27 mouse cellular contexts compared by ENCODE assay signal in genomic region chr9:58890893-58891292, GRCm38 (mm10).
DNase-seq lines count a peak whose midpoint lies in the region; ATAC-seq and TF ChIP-seq lines count a peak whose summit lies in the region.
"Had no signal": no experiment of that assay in that cellular context is flagged by ENCODE, and none has a peak within 500 bp of the region (broad histone marks: within the 10 kb centered on the region; RNA-seq: fewer than 3 reads in every experiment).

No protein-coding gene starts in this region.

- no peak overlapping the region for H3K27ac ChIP-seq in heart, embryonic 10.5 days
- H3K27ac ChIP-seq in heart, embryonic 13.5 days (replicated peaks): peak overlapping the region; percentile 71
- H3K27ac ChIP-seq in heart, embryonic 16.5 days (ENCODE audit: low read length): peak overlapping the region; percentile 69
- H3K27ac ChIP-seq in heart, embryonic 11.5 days (ENCODE audit: low read depth, low read length): no peak overlapping the region
- 0 out of 2 replicates have a peak overlapping the region, but pooled peaks have one; percentile 8 for H3K27ac ChIP-seq in stomach, postnatal 0 days (replicated peaks)
- H3K27ac ChIP-seq: embryonic facial prominence, embryonic 12.5 days; forebrain, embryonic 12.5 days; forebrain, embryonic 15.5 days; hindbrain, embryonic 14.5 days; hindbrain, postnatal 0 days had no signal

- DNase-seq in heart, adult 11 months: peak; percentile 88
- DNase-seq in heart, embryonic 10.5 days (ENCODE audit: low spot score): no peak
- DNase-seq in heart, postnatal 14 days: no peak
- no peak for DNase-seq in stomach, postnatal 0 days (ENCODE audit: low spot score)
- DNase-seq: adrenal gland, postnatal 10 days; adrenal gland, postnatal 36 days; B cell, adult 2 months; cerebellum, adult 18-20 months; cerebellum, adult 9-10 months; cerebellum, postnatal 14 days; gastrocnemius, postnatal 25 days; kidney, adult 18-20 months; kidney, adult 9 months had no signal

- no peak for TF ChIP-seq EP300 in stomach, postnatal 0 days (optimal IDR thresholded peaks at IDR 0.05)

- H3K4me2 ChIP-seq in heart, embryonic 13.5 days: no peak overlapping the region
- no peak overlapping the region for H3K4me2 ChIP-seq in heart, embryonic 16.5 days (ENCODE audit: low read depth, low read length)
- no peak overlapping the region for H3K4me2 ChIP-seq in heart, embryonic 11.5 days
- no peak overlapping the region for H3K4me2 ChIP-seq in stomach, postnatal 0 days (replicated peaks; ENCODE audit: low read depth)
- H3K4me2 ChIP-seq: embryonic facial prominence, embryonic 12.5 days; forebrain, embryonic 12.5 days; forebrain, embryonic 15.5 days; hindbrain, embryonic 14.5 days had no signal

- H3K9me3 ChIP-seq in heart, embryonic 10.5 days: no peaks in the 10 kb centered on the region
- H3K9me3 ChIP-seq in heart, embryonic 13.5 days: no peaks in the 10 kb centered on the region; the same call in 1 of the 2 replicates
- no peaks in the 10 kb centered on the region for H3K9me3 ChIP-seq in heart, embryonic 16.5 days (replicated peaks; ENCODE audit: control insufficient read depth, low read length)
- no peaks in the 10 kb centered on the region for H3K9me3 ChIP-seq in heart, embryonic 11.5 days (replicated peaks; ENCODE audit: control insufficient read depth, low read length)
- H3K9me3 ChIP-seq in stomach, postnatal 0 days (ENCODE audit: control insufficient read depth, low read length): no peaks in the 10 kb centered on the region
- H3K9me3 ChIP-seq: embryonic facial prominence, embryonic 12.5 days; forebrain, embryonic 12.5 days; forebrain, embryonic 15.5 days; G1E had no signal

- ATAC-seq in heart, embryonic 13.5 days (ENCODE audit: extremely low read depth, insufficient number of reproducible peaks, low FRiP score, low TSS enrichment): no peak
- no peak for ATAC-seq in heart, embryonic 16.5 days (replicated peaks; ENCODE audit: extremely low read depth, insufficient read depth, low FRiP score)
- ATAC-seq in heart, embryonic 11.5 days (replicated peaks; ENCODE audit: insufficient number of reproducible peaks, low FRiP score, low TSS enrichment): no peak
- no peak for ATAC-seq in stomach, postnatal 0 days (ENCODE audit: low FRiP score, low TSS enrichment)
- ATAC-seq: forebrain, embryonic 15.5 days; hindbrain, postnatal 0 days; inflammation-experienced regulatory T-cells, adult 6 months; intestine, embryonic 16.5 days; Patski had no signal

- no peak overlapping the region for H3K4me3 ChIP-seq in heart, embryonic 10.5 days
- H3K4me3 ChIP-seq in heart, embryonic 13.5 days: no peak overlapping the region
- no peak overlapping the region for H3K4me3 ChIP-seq in heart, embryonic 16.5 days (ENCODE audit: low read length)
- no peak overlapping the region for H3K4me3 ChIP-seq in heart, embryonic 11.5 days (ENCODE audit: low read depth, low read length)
- no peak overlapping the region for H3K4me3 ChIP-seq in stomach, postnatal 0 days (ENCODE audit: low read depth, low read length)
- H3K4me3 ChIP-seq: embryonic facial prominence, embryonic 12.5 days; erythroblast, embryonic 14.5 days; forebrain, embryonic 12.5 days; forebrain, embryonic 15.5 days had no signal

- no peaks in the 10 kb centered on the region for H3K4me1 ChIP-seq in heart, embryonic 10.5 days
- H3K4me1 ChIP-seq in heart, embryonic 13.5 days: peaks cover 31% of the 10 kb centered on the region
- H3K4me1 ChIP-seq in heart, embryonic 16.5 days (ENCODE audit: control insufficient read depth, insufficient read depth, low read length): peaks cover 17% of the 10 kb centered on the region
- H3K4me1 ChIP-seq in heart, embryonic 11.5 days (ENCODE audit: control insufficient read depth, insufficient read depth, low read length): 0 out of 2 replicates have a peak, but pooled peaks cover 2% of the 10 kb centered on the region
- no peaks in the 10 kb centered on the region for H3K4me1 ChIP-seq in stomach, postnatal 0 days (replicated peaks; ENCODE audit: control insufficient read depth, insufficient read depth)
- H3K4me1 ChIP-seq: embryonic facial prominence, embryonic 12.5 days; forebrain, embryonic 12.5 days; forebrain, embryonic 15.5 days had no signal

- H3K27me3 ChIP-seq in heart, embryonic 10.5 days (ENCODE audit: insufficient read depth, poor library complexity, severe bottlenecking): no peaks in the 10 kb centered on the region
- no peaks in the 10 kb centered on the region for H3K27me3 ChIP-seq in heart, embryonic 13.5 days (replicated peaks)
- no peaks in the 10 kb centered on the region for H3K27me3 ChIP-seq in heart, embryonic 16.5 days (ENCODE audit: control insufficient read depth, insufficient read depth, low read length)
- no peaks in the 10 kb centered on the region for H3K27me3 ChIP-seq in heart, embryonic 11.5 days (ENCODE audit: control insufficient read depth, insufficient read depth, low read length)
- H3K27me3 ChIP-seq in stomach, postnatal 0 days (ENCODE audit: control insufficient read depth, insufficient read depth, low read length): no peaks in the 10 kb centered on the region
- H3K27me3 ChIP-seq: CH12.LX; embryonic facial prominence, embryonic 12.5 days; forebrain, embryonic 12.5 days; forebrain, embryonic 15.5 days; Patski had no signal

- H3K36me3 ChIP-seq in heart, embryonic 10.5 days: peaks cover 55% of the 10 kb centered on the region
- peaks cover 71% of the 10 kb centered on the region for H3K36me3 ChIP-seq in heart, embryonic 13.5 days
- H3K36me3 ChIP-seq in heart, embryonic 16.5 days (ENCODE audit: control insufficient read depth, insufficient read depth): peaks cover 18% of the 10 kb centered on the region
- H3K36me3 ChIP-seq in heart, embryonic 11.5 days (ENCODE audit: control insufficient read depth, insufficient read depth, low read length): peaks cover 16% of the 10 kb centered on the region; the same call in 1 of the 2 replicates
- H3K36me3 ChIP-seq in stomach, postnatal 0 days (ENCODE audit: control insufficient read depth, insufficient read depth, low read length): peaks cover 12% of the 10 kb centered on the region; the same call in 1 of the 2 replicates
- H3K36me3 ChIP-seq: G1E had no signal

- WGBS in heart, embryonic 10.5 days: 86% methylated on average over 8 of the region's 8 CpGs
- 67% methylated on average over 8 of the region's 8 CpGs for WGBS in heart, embryonic 13.5 days
- 63% methylated on average over 8 of the region's 8 CpGs for WGBS in heart, embryonic 16.5 days
- WGBS in heart, embryonic 11.5 days (ENCODE audit: insufficient replicate concordance): 77% methylated on average over 8 of the region's 8 CpGs
- 82% methylated on average over 8 of the region's 8 CpGs for WGBS in stomach, postnatal 0 days

- intact Hi-C loops in heart, postnatal 14 days (cut with DNase I): no loop called here

- no peak for TF ChIP-seq CTCF in stomach, postnatal 0 days (IDR thresholded peaks at IDR 0.05; ENCODE audit: low read depth)

- no peak overlapping the region for H3K9ac ChIP-seq in heart, embryonic 13.5 days
- no peak overlapping the region for H3K9ac ChIP-seq in heart, embryonic 16.5 days (ENCODE audit: low read length)
- H3K9ac ChIP-seq in heart, embryonic 11.5 days (ENCODE audit: low read depth, low read length): no peak overlapping the region
- H3K9ac ChIP-seq in stomach, postnatal 0 days (ENCODE audit: low read length): no peak overlapping the region
- H3K9ac ChIP-seq: embryonic facial prominence, embryonic 12.5 days; forebrain, embryonic 12.5 days; forebrain, embryonic 15.5 days; hindbrain, embryonic 14.5 days had no signal

Comparison
In these comparisons a context has a peak if more than half of its experiments do, and no peak if none do; other contexts are left out.
1. H3K27ac ChIP-seq: peak in heart, embryonic 13.5 days (single experiment), heart, embryonic 16.5 days (single experiment) and stomach, postnatal 0 days (single experiment); none in heart, embryonic 10.5 days (single experiment) and heart, embryonic 11.5 days (single experiment).